Mouse (Mus musculus) spleen, postnatal 4 days (tissue): ENCODE measurements around the gene Rdh7.
A peak's percentile ranks its signal among the peaks of the same experiment; 100 is the strongest.
"Not testable (repeated sequence)": the region's sequence is repeated elsewhere in the genome, so short reads cannot be mapped to it uniquely, and the experiment has no call there.

Experiments used
- DNase-seq, 2 experiments: peaks; one replicate each; pipeline ENCODE4 v3.0.0; 2022; ENCODE audit warnings: low spot score in 2 of 2

Gene Rdh7

GRCm38 (mm10) chr10:127888605-127889004 is at the start of gene Rdh7:
Gene Rdh7, minus strand, starts transcription at chr10:127888817.
- DNase-seq = no peak

- DNase-seq = peak in 1 of 2 experiments; percentile 28
These were observed 48.9 kb upstream of the Rdh7 start for GRCm38 (mm10) chr10:127937428-127938010.

- DNase-seq = no peak
These were observed 48.3 kb upstream of the Rdh7 start for GRCm38 (mm10) chr10:127936747-127937409.

GRCm38 (mm10) chr10:127936271-127936670 is 47.7 kb upstream of the Rdh7 start:
- DNase-seq = no peak

GRCm38 (mm10) chr10:127932290-127932926 is 43.8 kb upstream of the Rdh7 start:
- no peak for DNase-seq

- no peak for DNase-seq
These were observed 39.1 kb upstream of the Rdh7 start for GRCm38 (mm10) chr10:127927737-127928136.

- DNase-seq = no peak
These were observed 36.2 kb upstream of the Rdh7 start for GRCm38 (mm10) chr10:127924597-127925378.

- DNase-seq = no peak
These were observed 34.4 kb upstream of the Rdh7 start for GRCm38 (mm10) chr10:127923024-127923423.

GRCm38 (mm10) chr10:127922241-127922640 is 33.6 kb upstream of the Rdh7 start:
- no peak for DNase-seq

GRCm38 (mm10) chr10:127917651-127918050 is 29.0 kb upstream of the Rdh7 start:
- no peak for DNase-seq

- not testable (repeated sequence) for DNase-seq
These were observed 28.6 kb upstream of the Rdh7 start for GRCm38 (mm10) chr10:127917183-127917582.

- no peak for DNase-seq
These were observed 27.0 kb upstream of the Rdh7 start for GRCm38 (mm10) chr10:127915578-127915977.

GRCm38 (mm10) chr10:127907386-127907951 is 18.9 kb upstream of the Rdh7 start:
- DNase-seq = no peak

- no peak for DNase-seq
These were observed 17.5 kb upstream of the Rdh7 start for GRCm38 (mm10) chr10:127906138-127906537.

GRCm38 (mm10) chr10:127904718-127905446 is 16.3 kb upstream of the Rdh7 start:
- no peak for DNase-seq

GRCm38 (mm10) chr10:127903116-127903515 is 14.5 kb upstream of the Rdh7 start:
- no peak for DNase-seq

- DNase-seq = no peak
These were observed 13.1 kb upstream of the Rdh7 start for GRCm38 (mm10) chr10:127901751-127902150.

- DNase-seq = no peak
These were observed 11.2 kb upstream of the Rdh7 start for GRCm38 (mm10) chr10:127899783-127900182.

- no peak for DNase-seq
These were observed 9.6 kb upstream of the Rdh7 start, which contains the start of gene Sdr9c7 for GRCm38 (mm10) chr10:127898218-127898617. Gene Sdr9c7, plus strand, starts transcription at chr10:127898518.

GRCm38 (mm10) chr10:127897506-127897905 is 8.9 kb upstream of the Rdh7 start:
- no peak for DNase-seq

- DNase-seq = no peak
These were observed 8.1 kb upstream of the Rdh7 start for GRCm38 (mm10) chr10:127896705-127897104.
